Mouse (Mus musculus): ENCODE measurements at regions not wholly inside any gene's neighbourhood (a gene's known extent, or its start where the extent isn't known, plus 50 kb on each side); places are given as distances from the start of the nearest gene placed in this dataset.

DNA sequence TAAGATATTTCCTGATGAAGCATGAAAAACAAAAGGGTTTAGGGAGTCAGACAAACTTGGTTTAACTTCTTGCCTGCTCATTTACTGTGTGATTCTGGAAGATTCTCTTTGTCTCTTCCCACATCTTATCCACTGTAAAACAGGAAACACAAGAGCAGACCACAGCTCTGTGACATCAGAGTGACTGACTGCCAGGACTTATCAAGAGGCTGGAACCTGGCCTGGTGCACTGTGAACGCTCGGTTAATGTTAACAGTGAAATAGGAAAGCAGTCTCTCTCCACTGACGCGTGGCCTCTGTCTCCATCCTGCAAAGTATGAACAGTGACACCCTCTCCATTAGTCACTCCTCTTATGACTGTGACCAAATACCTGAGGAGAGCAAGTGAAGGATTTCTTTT is 73.1 kb upstream of the Noct start:
- DNase-seq = no peak

DNA sequence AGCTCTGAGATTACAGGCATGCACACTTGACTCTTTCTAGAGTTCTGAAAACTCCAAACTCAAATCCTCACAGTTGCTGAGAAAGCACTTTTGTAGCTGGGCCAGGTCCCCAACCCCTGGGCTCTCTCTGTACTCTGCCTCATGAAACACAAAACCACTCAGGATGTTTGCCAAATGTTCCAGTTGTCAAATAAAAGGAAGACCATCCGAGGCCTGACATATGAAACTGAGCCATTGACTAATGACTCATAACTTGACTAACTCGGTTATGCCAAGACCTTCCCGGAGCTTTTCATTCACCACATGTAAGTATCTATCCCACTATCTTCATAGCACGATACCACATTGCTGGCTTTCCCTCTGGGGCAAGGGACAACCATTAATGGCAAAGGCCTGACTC is 68.6 kb upstream of the Noct start:
- DNase-seq = no peak

DNA sequence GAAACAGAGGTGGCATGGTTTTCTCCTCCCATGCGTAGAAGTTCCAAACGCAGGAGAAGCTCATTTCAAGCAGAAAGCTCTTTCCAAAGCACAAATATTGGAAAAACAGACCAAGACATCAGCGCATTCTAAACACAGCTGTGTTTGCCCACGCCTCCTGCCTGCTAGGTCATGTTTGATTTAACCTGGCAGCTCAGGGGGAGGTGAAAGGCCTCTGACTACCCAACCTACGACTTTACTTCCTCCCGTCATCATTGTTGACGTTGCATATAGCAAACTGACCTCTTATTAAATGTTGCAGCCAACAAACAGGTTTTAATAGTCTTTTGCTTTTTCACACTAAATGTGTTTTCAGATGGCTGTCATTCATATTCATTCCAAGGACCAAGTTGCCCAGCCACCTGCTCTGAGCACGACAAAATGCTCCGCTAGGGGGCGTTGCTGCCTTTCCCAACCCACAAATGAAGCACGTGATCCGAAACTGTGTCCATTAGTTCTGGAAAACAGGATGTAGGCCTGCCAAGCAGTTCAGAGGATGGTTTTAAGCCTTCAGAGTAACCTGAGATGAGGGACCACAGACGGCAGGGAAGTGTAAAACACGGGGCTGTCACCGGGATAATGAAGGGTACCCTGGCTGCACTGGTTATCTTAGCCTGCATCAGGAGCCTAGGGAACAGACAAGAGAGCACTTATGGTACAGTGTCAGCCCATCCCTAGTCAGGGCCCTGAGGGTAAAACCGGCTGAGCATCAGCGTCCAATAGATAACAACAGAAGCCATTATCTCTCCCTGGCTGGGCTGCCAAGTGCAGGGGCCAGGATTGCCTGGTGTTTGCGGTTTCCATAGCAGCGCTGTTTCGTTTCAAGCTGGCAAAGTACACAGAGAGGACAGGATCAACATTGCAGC is 67.6 kb upstream of the Noct start:
- DNase-seq = no peak

DNA sequence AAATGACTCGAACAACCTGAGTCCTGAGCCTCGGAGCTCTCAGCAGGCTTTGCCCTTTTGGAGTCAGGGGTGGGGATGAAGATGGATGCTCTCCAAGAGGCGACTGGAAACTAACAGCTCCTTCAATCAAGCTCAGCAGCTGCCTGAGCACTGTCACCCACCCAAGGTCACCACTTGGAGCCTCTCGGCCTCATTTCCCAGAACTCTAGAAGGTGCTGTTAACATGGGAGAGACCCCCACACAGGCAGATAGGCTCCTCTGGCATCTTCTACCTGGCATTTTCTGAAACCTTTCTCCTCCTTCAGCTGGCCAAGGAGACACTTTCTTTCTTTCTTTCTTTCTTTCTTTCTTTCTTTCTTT is 67.0 kb upstream of the Noct start:
- DNase-seq = no peak

DNA sequence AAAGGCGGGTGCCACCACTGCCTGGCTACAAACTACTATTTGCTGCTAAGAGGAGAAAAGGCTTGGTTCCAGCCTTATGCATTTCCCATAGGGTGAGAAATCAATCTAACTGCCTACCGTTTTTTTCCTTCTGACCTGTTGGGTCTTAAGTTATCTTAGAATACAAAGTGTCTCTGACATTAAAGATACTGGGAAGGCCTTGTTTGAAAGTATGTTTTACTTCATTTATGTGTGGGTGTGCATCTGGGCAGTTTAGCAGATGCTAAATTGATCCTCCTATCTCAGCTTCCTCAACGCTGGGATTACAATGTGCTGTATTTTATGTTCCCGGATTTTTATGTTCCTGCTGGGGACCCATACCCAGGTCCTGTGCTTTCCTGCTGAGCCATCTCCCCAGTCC is 65.8 kb upstream of the Noct start:
- no peak for DNase-seq

DNA sequence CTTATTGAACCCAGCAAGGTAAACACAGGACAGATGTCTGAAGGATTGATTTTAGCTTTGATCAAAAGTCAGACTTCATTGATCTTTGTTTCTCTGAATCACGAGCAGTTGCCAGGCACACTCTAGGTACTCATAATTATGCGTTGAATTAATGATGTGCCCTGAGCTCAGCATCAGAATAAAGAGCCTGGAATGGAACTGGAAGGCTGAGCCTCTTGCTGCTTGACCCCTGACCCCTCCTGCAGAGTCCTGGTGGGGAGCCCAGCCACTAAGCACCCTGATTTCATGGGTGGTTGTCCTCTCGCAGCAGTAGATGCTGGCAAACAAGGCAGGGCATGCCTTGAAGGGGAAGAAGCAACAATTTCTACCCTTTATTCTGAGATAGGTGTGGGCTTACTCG is 64.9 kb upstream of the Noct start:
- DNase-seq = no peak

DNA sequence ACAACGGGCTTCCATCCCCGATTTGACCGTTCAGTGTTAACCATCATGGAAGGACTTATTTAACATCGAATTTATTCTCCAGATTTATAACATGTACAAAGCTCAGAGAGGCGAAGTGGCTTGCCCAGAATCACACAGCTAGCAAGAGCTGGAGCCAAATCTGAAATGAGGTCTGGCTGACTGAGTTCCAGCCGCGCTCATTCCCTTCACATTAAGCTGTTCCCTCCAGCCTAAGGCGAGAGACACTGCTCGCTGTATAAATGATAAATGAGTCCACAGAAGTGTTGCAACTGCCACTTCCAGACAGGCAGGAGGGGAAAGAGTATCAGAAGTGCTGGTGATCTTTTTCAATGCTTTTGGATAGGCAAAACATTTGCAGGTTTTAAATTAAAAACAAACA is 64.4 kb upstream of the Noct start:
- no peak for DNase-seq

DNA sequence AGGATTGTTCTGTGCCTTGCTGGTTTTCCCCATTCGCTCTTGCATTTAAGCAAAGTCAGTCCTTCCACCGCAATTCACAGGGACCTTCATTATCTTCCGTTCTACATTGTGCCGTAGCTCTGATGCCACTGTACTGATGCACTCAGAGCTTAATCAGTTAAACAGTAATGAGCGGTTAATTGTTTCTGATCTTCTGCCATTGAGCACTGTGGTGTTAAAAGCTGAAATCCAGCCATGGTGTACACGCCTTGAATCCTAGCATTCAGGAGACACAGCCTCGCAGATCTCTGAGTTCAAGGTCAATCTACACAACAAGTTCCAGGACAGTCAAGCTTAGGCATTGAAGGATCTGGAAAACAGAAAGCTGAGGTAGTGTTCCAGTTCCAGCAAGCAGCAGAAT is 63.6 kb upstream of the Noct start:
- no peak for DNase-seq

DNA sequence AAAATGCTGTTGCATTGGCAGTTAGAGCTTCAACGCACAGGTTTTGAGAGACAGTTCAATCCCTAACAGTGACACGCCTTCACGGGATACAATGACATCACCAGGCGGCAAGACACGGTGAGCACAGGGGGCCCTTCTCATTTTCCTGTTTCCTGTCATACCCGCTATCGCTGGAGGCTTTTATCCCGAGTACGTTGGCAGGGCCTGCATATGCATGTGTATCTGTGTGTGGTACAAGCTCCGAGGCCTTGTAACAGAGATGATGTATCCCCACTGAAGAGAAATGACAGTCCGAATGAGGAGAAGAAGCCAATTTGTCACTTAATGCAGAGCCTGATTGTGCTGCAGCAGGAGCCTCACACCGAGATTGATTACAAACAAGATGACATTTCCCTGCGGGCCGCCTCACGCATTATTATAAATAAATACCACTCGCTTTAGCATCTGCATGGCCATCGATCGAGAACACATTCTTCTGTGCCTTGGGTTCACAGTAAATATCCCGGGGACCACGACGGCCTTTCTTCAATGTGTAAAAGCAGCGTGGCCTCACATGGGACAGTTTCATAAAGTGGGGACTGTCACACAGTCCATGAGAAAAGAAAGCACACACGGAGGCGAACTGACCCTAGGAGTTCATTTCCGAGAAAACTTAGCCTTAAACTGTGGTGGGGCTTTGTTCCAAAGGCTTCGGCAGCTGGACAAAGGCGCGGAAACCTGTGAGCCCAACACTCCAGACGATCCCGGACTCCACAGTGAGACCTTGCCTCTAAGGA is 54.9 kb upstream of the Noct start:
- no peak for DNase-seq

DNA sequence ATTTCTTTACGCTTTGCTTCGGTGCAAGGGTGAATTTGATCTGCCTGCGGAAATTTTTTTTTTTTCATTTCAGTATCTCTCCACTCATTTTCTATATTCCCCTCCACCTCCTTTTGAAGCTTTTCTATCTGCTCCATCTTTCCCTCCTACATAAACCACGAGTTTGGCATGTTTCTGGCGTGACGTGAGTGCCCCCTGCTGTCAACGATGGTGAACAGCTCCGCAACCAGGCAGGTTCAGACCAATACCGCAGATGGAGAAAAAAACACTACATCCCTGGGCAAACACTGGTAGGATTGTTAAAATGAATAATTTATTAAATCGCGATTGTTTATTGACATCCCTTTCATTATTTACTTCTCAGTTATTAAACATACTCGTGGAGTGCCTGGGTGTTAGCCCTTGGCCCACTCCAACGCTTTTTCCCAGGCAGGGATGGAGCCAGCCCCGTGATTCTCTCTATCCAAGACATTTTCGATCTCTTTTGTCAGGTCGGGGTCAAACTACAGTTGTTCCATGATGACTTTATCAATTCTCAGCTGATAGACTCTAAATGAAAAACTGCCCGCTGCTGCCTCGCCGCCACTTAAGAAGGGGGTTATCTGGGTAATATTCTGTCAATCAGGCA is 53.9 kb upstream of the Noct start:
- peak; percentile 45 to 69 for DNase-seq

Measured in spleen, adult 18-20 months (tissue).